Mouse (Mus musculus) kidney, embryonic 15.5 days (tissue): Measurements from ENCODE around the gene Tmem25. TPM values are rescaled to one million over a fixed set of nuclear protein-coding genes. Genes with fewer than 3 reads are reported as not detected.

Source experiments
- ATAC-seq: fragments of 200-750 bp; cut with Nextera tagmentation; replicated peaks from 2 replicates; pipeline ENCODE4 v1.8.0; 2017; ENCODE audit warnings: moderate TSS enrichment; ENCODE audit not compliant: low FRiP score
- H3K27ac ChIP-seq: fragments of 300-500 bp; sonication (generic); 2 replicates; pipeline ENCODE4 v1.5.1; 2015; ENCODE audit warnings: mild to moderate bottlenecking, inconsistent platforms
- H3K27me3 ChIP-seq: fragments of 300-500 bp; sonication (generic); 2 replicates; pipeline ENCODE4 v1.6.1; 2015; ENCODE audit warnings: inconsistent platforms
- H3K36me3 ChIP-seq: fragments of 300-500 bp; sonication (generic); 2 replicates; pipeline ENCODE4 v1.6.1; 2015; ENCODE audit warnings: inconsistent platforms
- H3K4me1 ChIP-seq: fragments of 300-500 bp; sonication (generic); 2 replicates; pipeline ENCODE4 v1.6.1; 2015; ENCODE audit warnings: inconsistent platforms
- H3K4me2 ChIP-seq: fragments of 300-500 bp; sonication (generic); 2 replicates; pipeline ENCODE4 v1.6.1; 2015; ENCODE audit warnings: moderate library complexity, mild to moderate bottlenecking, inconsistent platforms
- H3K4me3 ChIP-seq: fragments of 300-500 bp; sonication (generic); replicated peaks from 2 replicates; pipeline ENCODE4 v1.5.1; 2015; ENCODE audit warnings: mild to moderate bottlenecking, inconsistent platforms
- H3K9ac ChIP-seq: fragments of 300-500 bp; sonication (generic); 2 replicates; pipeline ENCODE4 v1.6.1; 2015; ENCODE audit warnings: mild to moderate bottlenecking, inconsistent platforms
- H3K9me3 ChIP-seq: fragments of 300-500 bp; sonication (generic); replicated peaks from 2 replicates; pipeline ENCODE4 v1.6.1; 2016; ENCODE audit warnings: inconsistent platforms
- WGBS: fragments of 180-500 bp; shearing (Covaris S2); methylation state at CpG from one replicate; pipeline ENCODE4 v1.1.7; 2015; ENCODE audit warnings: mixed read lengths; 5-methylcytosine and 5-hydroxymethylcytosine counted together
- polyA plus RNA-seq: library from polyadenylated mRNA; unstranded; fragments of >200 nt; fragmentation: Nextera tagmentation; extraction: Ambion mirVana; gene quantifications from 2 replicates; pipeline ENCODE4 v1.2.1, GENCODE M21; 2015

The Tmem25 gene
- polyA plus RNA-seq: 20.0 and 24.6 TPM in 2 replicates

- under 1% methylated on average over 75 of the region's 75 CpGs for WGBS
- Histone ChIP-seq H3K4me1 (peaks cover 41% of the 10 kb centered on the region), H3K9ac (peak within 1 kb of the TSS; percentile 62), H3K36me3 (no peaks in the 10 kb centered on the region), H3K9me3 (no peaks in the 10 kb centered on the region), H3K27ac (peak within 1 kb of the TSS; percentile 91), H3K4me3 (peak within 1 kb of the TSS; percentile 63), H3K4me2 (peak within 1 kb of the TSS; percentile 93), H3K27me3 (peaks cover 8% of the 10 kb centered on the region)
- peak; percentile 93 for ATAC-seq
These were observed at the start of gene Tmem25 for GRCm38 (mm10) chr9:44799102-44799957. Gene Tmem25 (minus strand): TSS chr9:44799307.

- no peak for ATAC-seq
- Histone ChIP-seq H3K36me3 (peaks cover 91% of the 10 kb centered on the region), H3K27ac (no peak overlapping the region), H3K9me3 (no peaks in the 10 kb centered on the region), H3K4me3 (no peak overlapping the region), H3K4me1 (no peaks in the 10 kb centered on the region), H3K9ac (no peak overlapping the region), H3K4me2 (no peak overlapping the region), H3K27me3 (no peaks in the 10 kb centered on the region)
- 84% methylated on average over 6 of the region's 6 CpGs for WGBS
These were observed 48.3 kb upstream of the Tmem25 start for GRCm38 (mm10) chr9:44847446-44847845.

DNA sequence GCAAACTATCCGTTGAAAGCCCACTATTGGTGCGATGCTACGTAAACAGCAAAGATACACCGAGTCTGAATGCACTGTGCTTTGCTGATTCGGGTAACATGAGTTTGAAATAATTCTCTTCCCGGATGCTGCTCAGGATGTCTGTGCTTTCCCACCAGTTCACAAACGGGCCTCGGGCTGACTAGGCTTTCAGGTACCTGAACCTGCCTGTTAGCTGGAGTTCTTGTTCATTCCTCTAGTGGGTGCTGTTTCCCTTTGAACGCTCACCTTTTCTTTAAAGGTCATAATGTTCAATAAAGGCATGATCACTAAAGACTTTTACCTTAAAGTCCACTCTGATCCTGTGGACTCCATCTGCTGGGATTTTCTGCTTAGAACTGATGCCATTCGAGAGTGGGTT lies 42.1 kb upstream of the Tmem25 start:
- Histone ChIP-seq H3K4me2 (no peak overlapping the region), H3K4me1 (no peaks in the 10 kb centered on the region), H3K27me3 (no peaks in the 10 kb centered on the region), H3K9ac (no peak overlapping the region), H3K9me3 (no peaks in the 10 kb centered on the region), H3K27ac (no peak overlapping the region), H3K4me3 (no peak overlapping the region), H3K36me3 (peaks cover 95% of the 10 kb centered on the region)
- WGBS: 89% methylated on average over 10 of the region's 10 CpGs
- ATAC-seq: no peak

GRCm38 (mm10) chr9:44836439-44836838 lies 37.3 kb upstream of the Tmem25 start:
- Histone ChIP-seq H3K4me3 (no peak overlapping the region), H3K36me3 (peaks cover 95% of the 10 kb centered on the region), H3K9ac (no peak overlapping the region), H3K27me3 (no peaks in the 10 kb centered on the region), H3K9me3 (no peaks in the 10 kb centered on the region), H3K27ac (no peak overlapping the region), H3K4me2 (no peak overlapping the region), H3K4me1 (no peaks in the 10 kb centered on the region)
- no peak for ATAC-seq
- WGBS: 59% methylated on average over 7 of the region's 7 CpGs

GRCm38 (mm10) chr9:44832356-44832755 lies 33.2 kb upstream of the Tmem25 start:
- no peak overlapping the region for H3K27ac ChIP-seq
- no peak overlapping the region for H3K4me3 ChIP-seq
- no peaks in the 10 kb centered on the region for H3K27me3 ChIP-seq
- WGBS: 86% methylated on average over 4 of the region's 4 CpGs
- no peak overlapping the region for H3K4me2 ChIP-seq
- H3K9ac ChIP-seq: no peak overlapping the region
- H3K4me1 ChIP-seq: no peaks in the 10 kb centered on the region
- peaks cover 96% of the 10 kb centered on the region for H3K36me3 ChIP-seq
- H3K9me3 ChIP-seq: no peaks in the 10 kb centered on the region
- ATAC-seq: no peak

DNA sequence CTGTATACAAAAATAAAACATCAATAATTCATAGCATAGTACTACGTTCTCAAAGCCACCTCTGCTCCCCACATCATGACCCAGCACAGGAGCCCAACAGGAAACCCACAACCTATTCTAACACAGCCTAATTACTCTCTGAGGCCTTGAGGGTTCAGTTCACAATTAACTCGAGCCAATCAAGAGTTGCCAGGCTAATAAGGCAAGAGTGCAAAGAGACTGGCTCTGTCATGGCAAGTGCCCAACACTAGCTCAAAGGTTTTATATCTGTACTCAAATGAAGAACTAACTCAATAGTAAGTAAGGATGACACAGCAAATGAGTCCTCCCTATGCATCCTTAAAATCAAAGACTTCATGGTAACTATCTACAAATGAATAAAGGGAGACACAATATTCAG lies 31.4 kb upstream of the Tmem25 start:
- H3K27ac ChIP-seq: no peak overlapping the region
- no peak overlapping the region for H3K4me3 ChIP-seq
- H3K9ac ChIP-seq: no peak overlapping the region
- WGBS: 85% methylated on average over 2 of the region's 2 CpGs
- no peaks in the 10 kb centered on the region for H3K4me1 ChIP-seq
- no peak overlapping the region for H3K4me2 ChIP-seq
- H3K36me3 ChIP-seq: peaks cover 98% of the 10 kb centered on the region
- no peaks in the 10 kb centered on the region for H3K27me3 ChIP-seq
- H3K9me3 ChIP-seq: no peaks in the 10 kb centered on the region
- no peak for ATAC-seq

DNA sequence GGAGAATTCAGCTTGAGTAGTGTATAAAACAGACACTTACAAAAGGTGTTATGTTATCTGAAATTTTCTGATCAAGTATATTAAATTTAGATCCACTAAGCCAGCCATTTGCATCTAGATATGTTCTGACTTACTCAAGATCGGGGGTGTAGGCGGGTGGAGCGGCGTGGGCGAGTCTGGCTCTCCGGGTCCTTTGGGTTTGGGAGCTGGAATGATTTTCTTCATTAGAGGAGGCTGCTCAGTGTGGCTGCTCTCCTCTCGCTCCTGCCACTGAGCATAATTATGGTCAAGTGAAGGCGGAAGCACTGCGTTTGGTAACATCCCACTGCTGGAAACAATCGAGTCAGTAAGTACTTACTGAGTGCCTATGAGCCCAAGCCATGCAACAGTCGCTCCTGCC lies 29.8 kb upstream of the Tmem25 start:
- WGBS: 95% methylated on average over 11 of the region's 11 CpGs
- H3K9me3 ChIP-seq: no peaks in the 10 kb centered on the region
- no peak overlapping the region for H3K9ac ChIP-seq
- H3K27me3 ChIP-seq: no peaks in the 10 kb centered on the region
- ATAC-seq: no peak
- no peak overlapping the region for H3K4me3 ChIP-seq
- peaks cover 98% of the 10 kb centered on the region for H3K36me3 ChIP-seq
- H3K27ac ChIP-seq: no peak overlapping the region
- H3K4me2 ChIP-seq: no peak overlapping the region
- no peaks in the 10 kb centered on the region for H3K4me1 ChIP-seq

- no peak overlapping the region for H3K4me3 ChIP-seq
- ATAC-seq: no peak
- no peaks in the 10 kb centered on the region for H3K27me3 ChIP-seq
- no peaks in the 10 kb centered on the region for H3K4me1 ChIP-seq
- H3K27ac ChIP-seq: no peak overlapping the region
- H3K9ac ChIP-seq: no peak overlapping the region
- 82% methylated on average over 7 of the region's 7 CpGs for WGBS
- no peak overlapping the region for H3K4me2 ChIP-seq
- H3K36me3 ChIP-seq: peaks cover 98% of the 10 kb centered on the region
- H3K9me3 ChIP-seq: no peaks in the 10 kb centered on the region
These were observed 27.6 kb upstream of the Tmem25 start for GRCm38 (mm10) chr9:44826660-44827059.

GRCm38 (mm10) chr9:44819920-44820827 lies 21.1 kb upstream of the Tmem25 start:
- no peak for ATAC-seq
- H3K4me3 ChIP-seq: no peak overlapping the region
- H3K27ac ChIP-seq: no peak overlapping the region
- no peaks in the 10 kb centered on the region for H3K4me1 ChIP-seq
- H3K9me3 ChIP-seq: no peaks in the 10 kb centered on the region
- 91% methylated on average over 15 of the region's 15 CpGs for WGBS
- H3K27me3 ChIP-seq: no peaks in the 10 kb centered on the region
- no peak overlapping the region for H3K4me2 ChIP-seq
- H3K9ac ChIP-seq: no peak overlapping the region
- H3K36me3 ChIP-seq: peaks cover 100% of the 10 kb centered on the region

DNA sequence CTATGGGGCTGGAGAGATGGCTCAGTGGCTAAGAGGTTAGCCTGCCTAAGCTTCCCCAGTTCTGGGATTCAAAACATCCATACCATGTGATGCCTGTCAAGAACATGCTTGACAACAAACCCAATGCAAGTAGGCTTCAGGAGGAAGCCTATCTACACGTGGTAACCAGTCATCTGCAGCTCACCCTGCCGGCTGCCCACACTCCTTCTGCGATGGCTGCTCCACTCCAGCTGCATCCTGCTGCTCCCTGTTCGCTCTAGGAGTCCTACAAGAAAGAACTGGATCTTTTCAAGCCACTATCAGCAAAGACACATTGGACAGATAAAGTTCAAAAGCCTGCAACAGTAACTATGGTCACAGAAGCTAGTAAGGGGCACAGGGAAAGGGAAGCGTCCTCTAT lies 18.4 kb upstream of the Tmem25 start:
- H3K4me3 ChIP-seq: no peak overlapping the region
- no peak for ATAC-seq
- H3K4me2 ChIP-seq: no peak overlapping the region
- H3K9ac ChIP-seq: no peak overlapping the region
- H3K27me3 ChIP-seq: no peaks in the 10 kb centered on the region
- peaks cover 100% of the 10 kb centered on the region for H3K36me3 ChIP-seq
- no peaks in the 10 kb centered on the region for H3K9me3 ChIP-seq
- WGBS: 85% methylated on average over 5 of the region's 5 CpGs
- no peak overlapping the region for H3K27ac ChIP-seq
- no peaks in the 10 kb centered on the region for H3K4me1 ChIP-seq

DNA sequence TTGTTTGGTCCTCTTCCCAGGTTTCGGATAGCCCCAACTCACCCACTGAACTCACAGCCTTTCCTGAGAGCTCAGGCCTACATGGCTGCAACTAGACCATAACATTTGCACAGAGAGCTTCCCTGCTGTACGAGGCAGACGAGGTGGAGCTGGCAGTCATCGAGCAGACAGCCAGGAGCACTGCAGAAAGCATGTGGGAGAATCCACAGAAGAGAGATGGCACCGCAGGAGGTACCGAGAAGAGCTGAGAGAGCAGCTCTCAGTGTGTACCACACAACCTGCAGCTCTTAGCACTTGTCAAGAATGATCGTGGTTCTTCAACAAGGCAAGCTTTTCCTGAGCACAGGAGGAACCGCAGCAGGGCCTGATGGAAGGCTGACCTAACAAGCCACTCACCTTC lies 15.1 kb upstream of the Tmem25 start:
- H3K4me3 ChIP-seq: no peak overlapping the region
- H3K4me1 ChIP-seq: no peaks in the 10 kb centered on the region
- ATAC-seq: no peak
- no peak overlapping the region for H3K4me2 ChIP-seq
- 95% methylated on average over 8 of the region's 8 CpGs for WGBS
- H3K27me3 ChIP-seq: no peaks in the 10 kb centered on the region
- no peaks in the 10 kb centered on the region for H3K9me3 ChIP-seq
- peaks cover 99% of the 10 kb centered on the region for H3K36me3 ChIP-seq
- H3K9ac ChIP-seq: no peak overlapping the region
- no peak overlapping the region for H3K27ac ChIP-seq

DNA sequence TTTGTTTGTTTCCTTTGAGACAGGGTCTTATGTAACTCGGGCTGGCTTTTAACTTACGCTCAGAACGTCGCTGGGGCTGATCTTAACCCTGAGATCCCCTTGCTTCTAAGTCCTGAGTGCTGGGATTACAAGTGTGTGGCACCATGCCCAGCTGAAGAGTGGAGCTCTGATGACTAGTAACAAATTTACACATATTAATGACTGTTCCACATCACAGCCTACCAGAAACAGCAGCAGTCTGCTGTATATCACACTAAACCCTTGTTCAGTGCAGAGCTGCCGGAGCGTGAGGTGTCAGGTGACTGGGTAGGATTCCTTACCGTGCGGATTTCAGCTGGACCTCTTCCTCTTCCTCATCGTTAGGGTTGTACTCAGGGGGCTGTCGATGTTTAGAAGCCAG lies 11.2 kb upstream of the Tmem25 start:
- no peaks in the 10 kb centered on the region for H3K27me3 ChIP-seq
- peaks cover 98% of the 10 kb centered on the region for H3K36me3 ChIP-seq
- no peak for ATAC-seq
- no peaks in the 10 kb centered on the region for H3K9me3 ChIP-seq
- 57% methylated on average over 10 of the region's 10 CpGs for WGBS
- no peak overlapping the region for H3K4me2 ChIP-seq
- H3K4me1 ChIP-seq: no peaks in the 10 kb centered on the region
- H3K9ac ChIP-seq: no peak overlapping the region
- H3K4me3 ChIP-seq: no peak overlapping the region
- H3K27ac ChIP-seq: no peak overlapping the region
